Mouse (Mus musculus) heart, postnatal 0 days (tissue): Measurements from ENCODE around the gene Lgi4. TPM values are rescaled to one million over a fixed set of nuclear protein-coding genes. Genes with fewer than 3 reads are reported as not detected.
A peak's percentile ranks its signal among the peaks of the same experiment; 100 is the strongest.

Experiments
- ATAC-seq: fragments of 200-750 bp; cut with Nextera tagmentation; 2 replicates; pipeline ENCODE4 v1.8.0; 2017; ENCODE audit warnings: low read depth, moderate number of reproducible peaks, moderate library complexity; ENCODE audit not compliant: insufficient read depth
- DNase-seq: peaks from one replicate; pipeline ENCODE4 v3.0.0-alpha.2; 2016; ENCODE audit warnings: low spot score
- H3K27ac ChIP-seq: fragments of 300-500 bp; sonication (generic); 2 replicates; pipeline ENCODE4 v1.5.1; 2014; ENCODE audit warnings: low read depth, mild to moderate bottlenecking
- H3K27me3 ChIP-seq: fragments of 300-500 bp; sonication (generic); 2 replicates; pipeline ENCODE4 v1.6.1; 2014; ENCODE audit warnings: low read length, mixed read lengths; ENCODE audit not compliant: control insufficient read depth, insufficient read depth
- H3K36me3 ChIP-seq: fragments of 300-500 bp; sonication (generic); replicated peaks from 2 replicates; pipeline ENCODE4 v1.6.1; 2014; ENCODE audit warnings: low read length, mixed read lengths; ENCODE audit not compliant: control insufficient read depth, insufficient read depth
- H3K4me1 ChIP-seq: fragments of 300-500 bp; sonication (generic); 2 replicates; pipeline ENCODE4 v1.6.1; 2014; ENCODE audit warnings: antibody characterized with exemption; ENCODE audit not compliant: control insufficient read depth, insufficient read depth
- H3K4me2 ChIP-seq: fragments of 300-500 bp; sonication (generic); 2 replicates; pipeline ENCODE4 v1.6.1; 2014; ENCODE audit warnings: low read depth, mild to moderate bottlenecking, low read length, moderate library complexity
- H3K4me3 ChIP-seq: fragments of 300-500 bp; sonication (generic); 2 replicates; pipeline ENCODE4 v1.5.1; 2014; ENCODE audit warnings: low read depth, low read length
- H3K9ac ChIP-seq: fragments of 300-500 bp; sonication (generic); replicated peaks from 2 replicates; pipeline ENCODE4 v1.6.1; 2014; ENCODE audit warnings: low read depth, low read length, mixed read lengths
- H3K9me3 ChIP-seq: fragments of 300-500 bp; sonication (generic); replicated peaks from 2 replicates; pipeline ENCODE4 v1.6.1; 2016; ENCODE audit warnings: low read length; ENCODE audit not compliant: control insufficient read depth
- CTCF ChIP-seq: IDR thresholded peaks from 2 replicates; pipeline ENCODE4 v1.5.1; 2016; ENCODE audit warnings: antibody characterized with exemption, control low read depth, low read depth
- EP300 ChIP-seq: IDR thresholded peaks from 2 replicates; pipeline ENCODE4 v1.6.1; 2016; ENCODE audit warnings: antibody characterized with exemption, low read depth
- WGBS: fragments of 180-500 bp; shearing (Covaris S2); extraction: QIAGEN DNeasy Blood & Tissue Kit; methylation state at CpG from one replicate; pipeline ENCODE4 v1.1.7; 2014; 5-methylcytosine and 5-hydroxymethylcytosine counted together
- polyA plus RNA-seq: library from polyadenylated mRNA; unstranded; fragments of >200 nt; fragmentation: Nextera tagmentation; extraction: Ambion mirVana; gene quantifications from 2 replicates; pipeline ENCODE4 v1.2.1, GENCODE M21; 2015
- total RNA-seq: library from RNA; depleted of rRNA; stranded (reverse); fragments of >200 nt; gene quantifications from 2 replicates; pipeline ENCODE4 v1.2.3, GENCODE M21; 2014; ENCODE audit warnings: low replicate concordance

Lgi4 gene
- total and polyA plus RNA-seq, 2 experiments from 2014 or later: 0.08 to 2.7 TPM

DNA sequence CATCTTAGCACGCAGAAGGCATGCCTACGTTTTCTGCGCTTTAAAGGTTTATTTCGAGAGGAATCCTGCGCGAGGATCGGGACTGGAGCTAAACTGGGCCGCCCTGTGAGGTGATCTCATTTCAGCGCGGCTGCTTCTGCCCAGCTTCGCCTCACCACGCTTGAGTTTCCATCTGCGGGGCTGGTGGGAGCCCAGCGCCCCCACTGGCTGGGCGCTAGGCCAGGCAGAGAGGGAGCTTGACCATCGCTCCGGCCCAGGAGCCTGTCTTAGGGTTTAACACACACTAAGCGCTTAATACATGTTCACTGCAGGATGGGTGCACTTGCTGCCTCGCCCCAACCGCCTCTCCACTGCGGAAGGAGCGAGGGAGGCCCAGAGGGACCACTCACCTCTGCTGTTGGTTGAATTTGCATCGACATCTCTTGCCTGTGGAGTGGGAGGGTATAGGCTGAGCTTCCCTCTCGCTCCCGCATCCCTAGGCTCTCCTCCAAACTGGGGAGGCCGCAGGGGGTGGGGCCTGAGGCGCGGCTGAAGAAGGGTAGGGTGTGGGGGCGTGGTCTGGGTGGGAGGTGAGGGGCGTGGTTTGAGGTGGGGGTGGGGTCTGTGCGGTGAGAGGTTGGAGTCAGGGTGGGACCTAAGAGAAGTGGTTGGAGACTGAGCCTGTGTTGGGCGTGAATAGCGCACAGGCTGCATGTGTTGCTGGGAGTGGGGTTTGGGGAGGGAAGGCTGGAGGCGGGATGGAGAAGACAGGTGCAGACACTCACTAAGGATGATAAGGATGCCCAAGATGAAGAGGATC lies 6.3 kb upstream of the Lgi4 start:
- H3K9me3 ChIP-seq: no peaks in the 10 kb centered on the region
- WGBS: 7% methylated on average over 33 of the region's 34 CpGs
- no peak overlapping the region; the same call in 1 of the 2 replicates for H3K9ac ChIP-seq
- H3K27me3 ChIP-seq: peaks cover 30% of the 10 kb centered on the region
- peak overlapping the region; percentile 50 for H3K4me3 ChIP-seq
- 0 out of 2 replicates have a peak, but pooled peaks have one; percentile 31 for TF ChIP-seq CTCF
- no peak for TF ChIP-seq EP300
- peak overlapping the region; percentile 70 for H3K4me2 ChIP-seq
- 0 out of 2 replicates have a peak overlapping the region, but pooled peaks have one; percentile 15 for H3K27ac ChIP-seq
- ATAC-seq (peak; percentile 0; the same call in 1 of the 2 replicates), DNase-seq (peak; percentile 46)
- no peaks in the 10 kb centered on the region for H3K36me3 ChIP-seq
- peaks cover 25% of the 10 kb centered on the region for H3K4me1 ChIP-seq

DNA sequence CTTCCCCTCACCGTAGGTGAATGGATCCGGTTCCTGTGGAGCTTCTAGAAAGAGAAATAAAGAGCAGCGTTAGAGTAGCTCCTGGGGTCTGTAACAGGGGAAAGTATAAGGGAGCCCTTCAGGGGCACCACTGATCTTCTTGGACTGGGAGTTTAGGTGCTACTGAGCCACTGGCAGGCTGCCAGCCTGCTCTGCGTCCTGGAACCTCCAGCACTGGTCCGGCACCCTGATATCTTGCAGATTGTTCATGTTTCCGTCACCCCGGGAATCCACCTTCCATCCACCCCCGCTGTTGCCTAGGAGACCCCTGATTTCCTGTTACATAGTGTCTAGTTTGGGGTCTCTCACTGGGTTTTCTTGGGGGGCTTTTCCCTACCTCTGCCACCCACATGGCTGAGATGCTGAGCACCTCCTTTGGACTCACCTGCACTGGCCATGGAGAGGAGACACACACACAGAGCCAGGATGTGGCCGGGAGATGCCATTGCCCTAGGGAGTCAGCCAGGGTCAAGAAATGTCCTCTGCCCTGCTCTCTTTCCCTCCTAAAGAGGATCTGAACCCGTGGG lies 5.2 kb upstream of the Lgi4 start:
- Histone ChIP-seq H3K4me3 (peak overlapping the region; percentile 50), H3K27me3 (peaks cover 30% of the 10 kb centered on the region), H3K9ac (peak overlapping the region; percentile 59), H3K27ac (peak overlapping the region; percentile 98), H3K4me1 (peaks cover 25% of the 10 kb centered on the region), H3K36me3 (no peaks in the 10 kb centered on the region), H3K9me3 (no peaks in the 10 kb centered on the region), H3K4me2 (peak overlapping the region; percentile 70)
- no peak for TF ChIP-seq CTCF
- no peak for TF ChIP-seq EP300
- DNase-seq: no peak
- ATAC-seq: no peak
- WGBS: 10% methylated on average over 10 of the region's 10 CpGs

GRCm38 (mm10) chr7:31054661-31055320 lies 4.4 kb upstream of the Lgi4 start:
- ATAC-seq: peak; percentile 62
- Histone ChIP-seq H3K4me2 (peak overlapping the region; percentile 70), H3K9ac (peak overlapping the region; percentile 59), H3K4me1 (peaks cover 25% of the 10 kb centered on the region), H3K27me3 (peaks cover 30% of the 10 kb centered on the region), H3K36me3 (no peaks in the 10 kb centered on the region), H3K4me3 (peak overlapping the region; percentile 50), H3K27ac (peak overlapping the region; percentile 98), H3K9me3 (no peaks in the 10 kb centered on the region)
- TF ChIP-seq CTCF: no peak
- no peak; the same call in 1 of the 2 replicates for TF ChIP-seq EP300
- DNase-seq: peak; percentile 82
- 27% methylated on average over 11 of the region's 11 CpGs for WGBS

- H3K9ac ChIP-seq: peak overlapping the region; percentile 59
- DNase-seq (peak; percentile 93), ATAC-seq (peak; percentile 86)
- peak overlapping the region; percentile 98 for H3K27ac ChIP-seq
- H3K4me1 ChIP-seq: peaks cover 22% of the 10 kb centered on the region
- H3K27me3 ChIP-seq: peaks cover 26% of the 10 kb centered on the region
- H3K4me2 ChIP-seq: peak overlapping the region; percentile 70
- H3K9me3 ChIP-seq: no peaks in the 10 kb centered on the region
- peak overlapping the region; percentile 50 for H3K4me3 ChIP-seq
- no peaks in the 10 kb centered on the region for H3K36me3 ChIP-seq
- WGBS: 18% methylated on average over 10 of the region's 10 CpGs
- TF ChIP-seq CTCF: no peak
- TF ChIP-seq EP300: no peak
These were observed 3.8 kb upstream of the Lgi4 start for GRCm38 (mm10) chr7:31055354-31055824.

DNA sequence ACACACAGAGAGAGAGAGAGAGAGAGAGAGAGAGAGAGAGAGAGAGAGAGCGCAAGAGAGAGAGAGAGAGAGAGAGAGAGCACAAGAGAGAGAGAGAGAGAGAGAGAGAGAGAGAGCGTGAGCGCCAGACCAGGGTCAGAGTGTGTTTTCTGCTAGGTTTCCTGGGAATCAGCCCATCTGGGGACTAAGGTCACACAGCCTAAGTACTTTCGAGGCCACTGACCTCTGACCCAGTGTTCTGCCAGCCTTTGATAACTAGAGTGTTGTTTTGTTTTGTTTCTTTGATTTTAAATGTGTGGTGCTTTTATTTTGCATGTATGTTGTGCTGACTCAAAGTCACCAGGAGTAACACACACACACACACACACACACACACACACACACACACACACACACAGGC lies 3.3 kb upstream of the Lgi4 start:
- no peak overlapping the region for H3K9ac ChIP-seq
- H3K27ac ChIP-seq: peak overlapping the region; percentile 98
- H3K4me2 ChIP-seq: peak overlapping the region; percentile 70; the same call in 1 of the 2 replicates
- H3K9me3 ChIP-seq: no peaks in the 10 kb centered on the region
- H3K27me3 ChIP-seq: peaks cover 21% of the 10 kb centered on the region
- no peak for TF ChIP-seq CTCF
- TF ChIP-seq EP300: no peak
- no peaks in the 10 kb centered on the region for H3K36me3 ChIP-seq
- no peak overlapping the region for H3K4me3 ChIP-seq
- ATAC-seq (no peak), DNase-seq (no peak)
- peaks cover 22% of the 10 kb centered on the region for H3K4me1 ChIP-seq
- whole genome bisulfite sequencing: 25% methylated on average over 3 of the region's 4 CpGs
